Mouse (Mus musculus): Measurements from ENCODE around the gene Mkln1. TPM values are rescaled to one million over a fixed set of nuclear protein-coding genes. Genes with fewer than 3 reads are reported as not detected.

The Mkln1 gene
- polyA plus RNA-seq, 1 experiment, result 181 TPM

GRCm38 (mm10) chr6:31517681-31518337 is 119.3 kb downstream of the Mkln1 start:
- Histone ChIP-seq H3K27ac (replicated peaks; ENCODE audit: low read depth, low read length) (peak overlapping the region; percentile 60), H3K4me1 (ENCODE audit: control insufficient read depth, insufficient read depth, insufficient read length, low read length) (peaks cover 11% of the 10 kb centered on the region), H3K4me3 (ENCODE audit: insufficient read depth, low read depth, low read length) (no peak overlapping the region)

- Histone ChIP-seq H3K4me1 (ENCODE audit: control insufficient read depth, insufficient read depth, insufficient read length, low read length) (peaks cover 11% of the 10 kb centered on the region), H3K4me3 (ENCODE audit: insufficient read depth, low read depth, low read length) (no peak overlapping the region), H3K27ac (replicated peaks; ENCODE audit: low read depth, low read length) (peak overlapping the region; percentile 60)
Measured at GRCm38 (mm10) chr6:31518338-31518698, 119.8 kb downstream of the Mkln1 start.

- peak overlapping the region; percentile 34 for H3K27ac ChIP-seq (replicated peaks; ENCODE audit: low read depth, low read length)
- H3K4me3 ChIP-seq (ENCODE audit: insufficient read depth, low read depth, low read length), result no peak overlapping the region
- H3K4me1 ChIP-seq (ENCODE audit: control insufficient read depth, insufficient read depth, insufficient read length, low read length), result peaks cover 11% of the 10 kb centered on the region
Measured at GRCm38 (mm10) chr6:31519001-31519471, 120.5 kb downstream of the Mkln1 start.

GRCm38 (mm10) chr6:31520486-31521215 is 122.1 kb downstream of the Mkln1 start:
- H3K4me3 ChIP-seq (ENCODE audit: insufficient read depth, low read depth, low read length), result no peak overlapping the region
- H3K4me1 ChIP-seq (ENCODE audit: control insufficient read depth, insufficient read depth, insufficient read length, low read length), result peaks cover 11% of the 10 kb centered on the region
- no peak overlapping the region for H3K27ac ChIP-seq (replicated peaks; ENCODE audit: low read depth, low read length)

GRCm38 (mm10) chr6:31521491-31522355 is 123.2 kb downstream of the Mkln1 start:
- Histone ChIP-seq H3K27ac (replicated peaks; ENCODE audit: low read depth, low read length) (no peak overlapping the region), H3K4me3 (ENCODE audit: insufficient read depth, low read depth, low read length) (no peak overlapping the region), H3K4me1 (ENCODE audit: control insufficient read depth, insufficient read depth, insufficient read length, low read length) (peaks cover 11% of the 10 kb centered on the region)

GRCm38 (mm10) chr6:31522478-31522877 is 123.9 kb downstream of the Mkln1 start:
- H3K27ac ChIP-seq (replicated peaks; ENCODE audit: low read depth, low read length), result no peak overlapping the region
- no peak overlapping the region for H3K4me3 ChIP-seq (ENCODE audit: insufficient read depth, low read depth, low read length)
- H3K4me1 ChIP-seq (ENCODE audit: control insufficient read depth, insufficient read depth, insufficient read length, low read length), result peaks cover 11% of the 10 kb centered on the region

- H3K4me1 ChIP-seq (ENCODE audit: control insufficient read depth, insufficient read depth, insufficient read length, low read length), result peaks cover 6% of the 10 kb centered on the region
- H3K4me3 ChIP-seq (ENCODE audit: insufficient read depth, low read depth, low read length), result no peak overlapping the region
- no peak overlapping the region for H3K27ac ChIP-seq (replicated peaks; ENCODE audit: low read depth, low read length)
Measured at GRCm38 (mm10) chr6:31523039-31523438, 124.5 kb downstream of the Mkln1 start.

- Histone ChIP-seq H3K4me1 (ENCODE audit: control insufficient read depth, insufficient read depth, insufficient read length, low read length) (peaks cover 7% of the 10 kb centered on the region), H3K4me3 (ENCODE audit: insufficient read depth, low read depth, low read length) (no peak overlapping the region), H3K27ac (replicated peaks; ENCODE audit: low read depth, low read length) (no peak overlapping the region)
Measured at GRCm38 (mm10) chr6:31523657-31524056, 125.1 kb downstream of the Mkln1 start.

- no peak overlapping the region for H3K4me3 ChIP-seq (ENCODE audit: insufficient read depth, low read depth, low read length)
- no peak overlapping the region for H3K27ac ChIP-seq (replicated peaks; ENCODE audit: low read depth, low read length)
- peaks cover 6% of the 10 kb centered on the region for H3K4me1 ChIP-seq (ENCODE audit: control insufficient read depth, insufficient read depth, insufficient read length, low read length)
Measured at GRCm38 (mm10) chr6:31524121-31524520, 125.6 kb downstream of the Mkln1 start.

GRCm38 (mm10) chr6:31524647-31525046 is 126.1 kb downstream of the Mkln1 start:
- H3K27ac ChIP-seq (replicated peaks; ENCODE audit: low read depth, low read length), result no peak overlapping the region

GRCm38 (mm10) chr6:31525231-31525900 is 126.8 kb downstream of the Mkln1 start:
- Histone ChIP-seq H3K4me1 (ENCODE audit: control insufficient read depth, insufficient read depth, insufficient read length, low read length) (peaks cover 6% of the 10 kb centered on the region), H3K4me3 (ENCODE audit: insufficient read depth, low read depth, low read length) (no peak overlapping the region), H3K27ac (replicated peaks; ENCODE audit: low read depth, low read length) (no peak overlapping the region)

More at GRCm38 (mm10) chr6:31524647-31525046, 126.1 kb downstream of the Mkln1 start:
- no peak overlapping the region for H3K4me3 ChIP-seq (ENCODE audit: insufficient read depth, low read depth, low read length)
- peaks cover 6% of the 10 kb centered on the region for H3K4me1 ChIP-seq (ENCODE audit: control insufficient read depth, insufficient read depth, insufficient read length, low read length)

- no peak overlapping the region for H3K27ac ChIP-seq (replicated peaks; ENCODE audit: low read depth, low read length)
- H3K4me1 ChIP-seq (ENCODE audit: control insufficient read depth, insufficient read depth, insufficient read length, low read length), result peaks cover 14% of the 10 kb centered on the region
Measured at GRCm38 (mm10) chr6:31526929-31527328, 128.4 kb downstream of the Mkln1 start.

GRCm38 (mm10) chr6:31527897-31528296 is 129.4 kb downstream of the Mkln1 start:
- no peak overlapping the region for H3K4me3 ChIP-seq (ENCODE audit: insufficient read depth, low read depth, low read length)
- H3K4me1 ChIP-seq (ENCODE audit: control insufficient read depth, insufficient read depth, insufficient read length, low read length), result peaks cover 18% of the 10 kb centered on the region
- H3K27ac ChIP-seq (replicated peaks; ENCODE audit: low read depth, low read length), result no peak overlapping the region

More at GRCm38 (mm10) chr6:31526929-31527328, 128.4 kb downstream of the Mkln1 start:
- no peak overlapping the region for H3K4me3 ChIP-seq (ENCODE audit: insufficient read depth, low read depth, low read length)

GRCm38 (mm10) chr6:31528339-31528738 is 129.8 kb downstream of the Mkln1 start:
- H3K4me1 ChIP-seq (ENCODE audit: control insufficient read depth, insufficient read depth, insufficient read length, low read length), result peaks cover 18% of the 10 kb centered on the region
- H3K27ac ChIP-seq (replicated peaks; ENCODE audit: low read depth, low read length), result peak overlapping the region; percentile 29; the same call in 1 of the 2 replicates

More at GRCm38 (mm10) chr6:31528339-31528738, 129.8 kb downstream of the Mkln1 start:
- H3K4me3 ChIP-seq (ENCODE audit: insufficient read depth, low read depth, low read length), result no peak overlapping the region

Measured in brown adipose tissue, adult 24 weeks (tissue).